Mouse (Mus musculus) left cerebral cortex, postnatal 14 days (tissue): ENCODE results near the gene Prkcq. TPM values are rescaled to one million over a fixed set of nuclear protein-coding genes. Genes with fewer than 3 reads are reported as not detected.

Source experiments
- DNase-seq, 2 experiments: peaks; one replicate each; pipeline ENCODE4 v3.0.0; 2021 to 2022; ENCODE audit warnings: low spot score in 2 of 2, mixed read lengths in 1 of 2
- intact Hi-C: fragments of 180-260 bp; cut with DNase I; formaldehyde crosslinking; loops from one replicate; pipeline ENCODE4 v1.15.1; 2025
- total RNA-seq, 2 experiments: library from RNA; stranded (reverse); gene quantifications; 2 replicates each; pipeline ENCODE4 v1.2.3; 2021

The Prkcq gene
- total RNA-seq, 2 experiments from 2014 or later = 9.4 to 12.7 TPM

- intact Hi-C loops = no loop called here
- no peak for DNase-seq
Measured at GRCm38 (mm10) chr2:11210241-11210916, 38.5 kb downstream of the Prkcq start.

- DNase-seq = no peak
- intact Hi-C loops = no loop called here
Measured at GRCm38 (mm10) chr2:11211961-11212562, 40.2 kb downstream of the Prkcq start.

DNA sequence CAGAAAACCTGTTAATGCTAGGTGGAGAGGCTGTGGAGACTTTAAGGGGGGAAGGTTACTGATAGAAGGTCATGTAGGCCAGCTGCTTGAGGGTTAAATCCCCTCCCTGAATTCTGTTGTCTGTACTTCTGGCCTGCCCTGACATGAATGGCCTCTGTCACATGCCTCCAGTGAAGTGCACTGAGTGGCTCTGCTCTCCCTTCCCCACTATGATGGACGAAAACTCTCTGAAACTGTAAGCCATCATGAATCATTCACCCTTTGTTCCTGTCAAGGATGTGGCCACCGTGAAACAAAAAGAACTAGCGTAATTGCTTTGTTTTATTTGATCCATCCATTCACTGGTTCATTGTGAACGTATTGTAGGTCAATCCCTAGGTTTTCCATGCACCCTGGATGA is 44.5 kb downstream of the Prkcq start:
- intact Hi-C loops = no loop called here
- no peak for DNase-seq

DNA sequence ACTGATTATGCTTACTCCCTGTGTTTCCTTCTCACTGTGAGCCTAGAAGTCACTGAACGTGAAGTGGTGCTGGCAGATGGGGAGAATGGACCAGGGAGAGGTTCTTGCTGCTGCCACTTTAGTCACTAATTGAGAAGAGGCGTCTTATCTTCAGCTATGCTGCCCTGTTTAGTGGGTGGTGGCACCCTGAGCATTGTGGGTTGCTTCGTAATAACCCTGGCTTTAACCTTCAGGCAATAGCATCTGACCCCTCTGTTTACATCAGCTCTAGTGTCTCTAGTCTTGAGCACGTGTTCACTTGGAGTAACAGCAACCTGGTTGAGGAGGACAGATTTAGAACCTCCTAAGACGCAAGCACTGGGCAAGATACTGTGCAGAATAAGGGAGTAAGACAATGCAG is 44.9 kb downstream of the Prkcq start:
- intact Hi-C loops = no loop called here
- DNase-seq = no peak

DNA sequence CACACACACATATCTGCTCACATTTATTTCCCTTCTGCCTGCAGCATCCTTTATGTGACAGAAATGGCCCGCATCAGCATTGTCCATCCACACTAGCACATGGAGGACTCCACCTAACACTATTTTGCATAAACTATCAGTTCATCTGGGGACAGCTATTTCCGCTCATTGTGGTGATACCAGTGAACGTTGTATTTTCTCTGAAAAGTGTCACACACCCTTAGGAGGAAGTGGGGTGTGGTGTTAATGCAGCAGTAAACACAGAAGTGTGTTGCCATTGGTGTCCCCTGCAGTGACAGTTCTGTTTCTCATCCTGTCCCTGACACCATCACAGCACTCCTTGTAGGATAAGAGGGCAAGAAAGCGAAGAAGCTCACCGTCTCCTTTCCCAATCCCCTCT is 46.2 kb downstream of the Prkcq start:
- intact Hi-C loops = no loop called here
- no peak for DNase-seq

GRCm38 (mm10) chr2:11219262-11219661 is 47.4 kb downstream of the Prkcq start:
- no peak for DNase-seq
- intact Hi-C loops = no loop called here

DNA sequence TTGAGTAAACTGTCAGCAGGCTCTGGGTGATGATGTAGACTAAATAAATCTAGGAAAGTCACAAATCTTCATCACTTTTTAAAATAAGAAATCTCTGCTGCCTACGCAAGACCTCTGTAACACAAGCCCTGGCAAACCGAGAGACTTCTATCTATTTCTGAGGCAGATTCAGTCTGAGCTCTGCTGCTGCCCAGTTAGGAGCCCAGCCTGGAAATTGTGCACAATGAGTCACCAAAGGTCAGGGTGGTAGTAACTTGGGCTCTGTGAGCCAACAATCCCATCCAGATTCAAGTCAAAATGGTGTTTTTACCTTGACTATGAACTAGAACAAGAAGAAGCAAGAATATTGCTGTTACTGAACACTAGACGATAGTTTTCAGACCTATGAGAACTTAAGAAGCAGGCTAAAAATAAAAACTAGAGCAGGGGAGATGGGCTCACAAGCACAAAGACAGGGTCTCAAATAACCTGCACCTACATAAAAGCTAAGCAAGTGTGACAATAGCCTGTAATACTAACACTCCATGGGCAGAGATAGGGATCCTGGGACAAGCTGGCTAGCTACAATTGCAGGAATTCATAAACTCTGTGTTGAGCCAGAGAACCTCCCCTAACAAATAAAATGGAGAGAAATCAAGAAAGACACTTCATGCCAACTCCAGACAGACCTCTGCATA is 53.0 kb downstream of the Prkcq start:
- intact Hi-C loops = no loop called here
- DNase-seq = no peak

- intact Hi-C loops = no loop called here
Measured at GRCm38 (mm10) chr2:11225485-11225876, 53.6 kb downstream of the Prkcq start.

GRCm38 (mm10) chr2:11226555-11226954 is 54.6 kb downstream of the Prkcq start:
- intact Hi-C loops = no loop called here
- no peak for DNase-seq

More at GRCm38 (mm10) chr2:11225485-11225876, 53.6 kb downstream of the Prkcq start:
- DNase-seq = no peak

DNA sequence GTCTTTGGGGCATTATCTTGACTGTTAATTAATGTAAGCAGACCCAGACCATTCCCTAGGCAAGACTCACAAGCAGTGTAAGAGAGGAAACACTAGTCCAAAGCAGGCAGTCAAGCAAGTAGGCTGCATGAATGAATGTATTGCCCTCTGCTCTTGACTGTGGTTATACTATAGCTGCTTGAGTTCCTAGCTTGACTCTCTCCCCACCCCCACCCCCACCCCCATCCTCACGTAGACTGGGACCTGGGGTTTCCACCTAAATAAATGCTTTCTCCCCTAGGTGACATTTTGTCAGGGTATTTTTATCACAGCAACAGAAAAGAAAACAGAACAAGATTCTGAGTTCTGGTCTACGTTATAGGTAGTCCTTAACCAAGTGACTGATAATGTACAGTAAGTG is 57.2 kb downstream of the Prkcq start:
- no peak for DNase-seq
- intact Hi-C loops = no loop called here

DNA sequence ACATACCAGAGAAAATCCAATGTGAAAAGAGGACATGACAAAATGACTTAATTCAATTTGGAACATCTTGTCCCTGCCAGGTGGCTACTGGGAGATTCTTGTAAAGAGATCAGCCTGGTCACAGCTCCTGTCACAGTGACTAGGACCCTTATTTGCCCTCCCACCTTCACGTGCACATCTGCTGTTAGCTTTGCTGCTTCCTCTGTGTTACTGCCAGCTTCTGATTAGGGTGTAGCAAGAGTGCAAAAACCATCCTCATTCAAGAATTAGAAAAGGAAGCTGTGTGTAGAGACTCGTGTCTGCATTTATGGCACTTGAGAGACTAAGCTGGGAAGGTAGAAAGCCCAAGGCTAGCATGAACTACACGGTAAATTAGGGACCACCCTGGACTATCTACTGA is 59.2 kb downstream of the Prkcq start:
- no peak for DNase-seq
- intact Hi-C loops = no loop called here

DNA sequence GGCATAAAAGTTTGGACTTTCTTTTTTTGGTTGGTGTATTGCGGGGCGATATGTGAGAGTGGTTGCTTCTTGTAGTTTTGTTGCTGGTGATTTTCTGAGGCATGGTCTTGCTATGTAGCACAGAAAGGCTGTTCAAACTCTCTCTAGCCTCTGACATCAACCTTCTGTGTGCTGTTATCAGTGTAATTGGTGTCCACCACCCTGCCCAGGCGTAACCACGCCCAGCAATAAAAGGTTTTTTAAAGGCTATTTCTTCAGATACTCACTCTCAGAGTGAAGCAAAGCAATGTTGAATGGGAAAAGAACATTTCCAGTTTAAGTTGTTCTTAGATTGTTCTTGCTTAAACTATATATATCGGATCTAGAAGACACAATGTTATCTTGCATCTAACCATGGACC is 60.1 kb downstream of the Prkcq start:
- intact Hi-C loops = no loop called here

DNA sequence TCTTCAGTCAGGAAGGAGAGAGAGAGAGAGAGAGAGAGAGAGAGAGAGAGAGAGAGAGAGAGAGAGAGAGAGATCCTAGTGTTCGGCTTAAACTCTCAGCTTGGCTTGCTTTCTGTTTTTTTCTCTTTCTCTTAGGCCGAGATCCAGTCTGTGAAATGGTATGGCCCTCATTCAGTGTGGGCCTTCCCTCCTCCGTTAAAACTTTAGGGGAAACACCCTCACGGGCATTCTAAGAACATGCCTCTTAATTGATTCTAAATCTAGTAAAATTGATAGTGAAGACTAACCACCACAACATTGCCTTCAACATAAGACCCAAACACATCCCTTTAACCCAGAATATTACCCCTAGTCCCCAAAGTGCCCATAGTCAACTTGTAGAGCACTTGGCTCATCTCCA is 66.3 kb downstream of the Prkcq start:
- intact Hi-C loops = no loop called here
- no peak for DNase-seq

More for the DNA sequence above, 60.1 kb downstream of the Prkcq start:
- no peak for DNase-seq

DNA sequence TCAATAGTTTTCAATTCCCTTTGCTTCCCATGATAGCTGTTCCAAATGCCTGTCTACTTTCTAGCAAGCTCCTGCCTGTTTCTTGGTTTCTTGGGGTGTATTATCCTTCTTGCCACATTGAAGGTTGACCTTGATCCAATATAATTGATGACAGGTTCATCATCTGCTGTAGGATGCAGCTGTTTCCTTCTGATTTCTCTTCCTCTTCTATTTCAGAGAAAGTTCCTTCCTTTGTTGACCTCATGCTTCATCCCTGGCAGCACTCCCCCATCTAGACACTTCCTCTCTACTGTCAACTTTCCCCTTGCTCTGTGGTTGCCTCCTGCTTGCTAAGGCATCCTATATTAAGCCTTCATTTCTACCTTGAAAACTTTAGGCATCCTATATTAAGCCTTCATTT is 67.6 kb downstream of the Prkcq start:
- DNase-seq = no peak

GRCm38 (mm10) chr2:11245926-11246325 is 74.0 kb downstream of the Prkcq start:
- no peak for DNase-seq
- intact Hi-C loops = no loop called here

More for the DNA sequence above, 67.6 kb downstream of the Prkcq start:
- intact Hi-C loops = no loop called here

DNA sequence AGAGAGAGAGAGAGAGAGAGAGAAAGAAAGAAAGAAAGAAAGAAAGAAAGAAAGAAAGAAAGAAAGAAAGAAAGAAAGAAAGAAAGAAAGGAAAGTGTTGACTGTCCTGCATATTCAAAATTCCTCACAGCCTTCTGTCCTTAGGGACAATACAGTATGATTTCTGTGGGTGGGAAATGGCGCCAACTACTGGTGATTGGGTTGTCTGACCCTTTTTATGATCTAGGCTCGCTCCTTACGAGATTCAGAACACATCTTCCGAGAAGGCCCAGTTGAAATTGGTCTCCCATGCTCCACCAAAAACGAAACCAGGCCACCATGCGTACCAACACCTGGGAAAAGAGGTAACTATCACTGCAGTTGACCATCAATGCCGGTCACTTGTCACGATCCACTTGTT is 82.0 kb downstream of the Prkcq start:
- peak; percentile 17 to 34 for DNase-seq
- intact Hi-C loops = loop anchor here (5.0 kb wide), 1 partner anchor 142 kb away; no protein-coding TSS in a partner anchor

DNA sequence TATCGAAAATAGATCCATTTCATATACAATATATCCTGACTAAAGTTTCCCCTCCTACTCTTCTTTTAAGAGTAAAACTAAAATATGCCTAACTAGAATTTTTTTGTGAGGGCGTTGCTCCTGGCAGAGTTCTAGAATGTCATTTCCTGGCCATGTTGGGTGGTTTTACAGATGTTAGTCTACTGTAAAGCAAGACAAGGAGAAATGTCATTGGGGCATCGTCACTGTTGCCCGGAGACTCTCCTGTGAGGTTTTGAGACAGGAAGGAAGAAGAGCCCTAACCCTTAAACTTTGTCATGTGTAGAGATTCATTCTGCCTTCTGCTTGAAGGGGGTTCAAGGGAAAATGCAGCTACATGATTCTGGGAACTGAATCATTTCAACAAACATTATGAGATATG is 82.5 kb downstream of the Prkcq start:
- intact Hi-C loops = loop anchor here (5.0 kb wide), 1 partner anchor 142 kb away; no protein-coding TSS in a partner anchor
- DNase-seq = no peak

GRCm38 (mm10) chr2:11257260-11257850 is 85.4 kb downstream of the Prkcq start:
- no peak for DNase-seq
- intact Hi-C loops = no loop called here

GRCm38 (mm10) chr2:11258181-11258580 is 86.3 kb downstream of the Prkcq start:
- DNase-seq = no peak
- intact Hi-C loops = no loop called here

- intact Hi-C loops = no loop called here
- no peak for DNase-seq
Measured at GRCm38 (mm10) chr2:11259361-11259760, 87.5 kb downstream of the Prkcq start.
